Mouse (Mus musculus) lung, adult 2 months (tissue): ENCODE results near the gene 1600002K03Rik.

Experiments
- CTCF ChIP-seq: fragments of 200-500 bp; IDR thresholded peaks from 2 replicates; pipeline ENCODE4 v1.5.1; 2011; ENCODE audit warnings: mild to moderate bottlenecking, low read length, control low read depth; ENCODE audit not compliant: insufficient read depth
- POLR2A ChIP-seq: fragments of 200-500 bp; IDR thresholded peaks from 2 replicates; pipeline ENCODE4 v1.6.1; 2011; ENCODE audit warnings: low read depth, mild to moderate bottlenecking, control low read depth, low read length, borderline replicate concordance; ENCODE audit errors: extremely low read depth

GRCm38 (mm10) chr10:80137626-80138552 is 34.9 kb upstream of the 1600002K03Rik start:
- TF ChIP-seq CTCF (no peak), POLR2A (no peak)
